Mouse (Mus musculus) hindbrain, embryonic 16.5 days (tissue): ENCODE data around the gene Tex44. TPM values are rescaled to one million over a fixed set of nuclear protein-coding genes. Genes with fewer than 3 reads are reported as not detected.

Experiments used
- ATAC-seq: fragments of 200-750 bp; cut with Nextera tagmentation; 2 replicates; pipeline ENCODE4 v1.8.0; 2017; ENCODE audit warnings: moderate TSS enrichment, moderate library complexity
- H3K27ac ChIP-seq: fragments of 300-500 bp; sonication (generic); 2 replicates; pipeline ENCODE4 v1.5.1; 2014; ENCODE audit warnings: low read depth, mild to moderate bottlenecking, control low read depth, low read length, moderate library complexity
- H3K27me3 ChIP-seq: fragments of 300-500 bp; sonication (generic); replicated peaks from 2 replicates; pipeline ENCODE4 v1.6.1; 2014; ENCODE audit warnings: low read length; ENCODE audit not compliant: control insufficient read depth, insufficient read depth
- H3K36me3 ChIP-seq: fragments of 300-500 bp; sonication (generic); 2 replicates; pipeline ENCODE4 v1.6.1; 2014; ENCODE audit warnings: mild to moderate bottlenecking, low read length, moderate library complexity, mixed read lengths; ENCODE audit not compliant: control insufficient read depth, insufficient read depth
- H3K4me1 ChIP-seq: fragments of 300-500 bp; sonication (generic); 2 replicates; pipeline ENCODE4 v1.6.1; 2014; ENCODE audit warnings: low read depth, low read length; ENCODE audit not compliant: control insufficient read depth, insufficient read depth
- H3K4me2 ChIP-seq: fragments of 300-500 bp; sonication (generic); 2 replicates; pipeline ENCODE4 v1.6.1; 2014; ENCODE audit warnings: mild to moderate bottlenecking, low read length, control low read depth, moderate library complexity
- H3K4me3 ChIP-seq: fragments of 300-500 bp; sonication (generic); 2 replicates; pipeline ENCODE4 v1.5.1; 2014; ENCODE audit warnings: mild to moderate bottlenecking, low read length, control low read depth, moderate library complexity
- H3K9ac ChIP-seq: fragments of 300-500 bp; sonication (generic); 2 replicates; pipeline ENCODE4 v1.6.1; 2014; ENCODE audit warnings: low read depth, mild to moderate bottlenecking, control low read depth, low read length, moderate library complexity
- H3K9me3 ChIP-seq: fragments of 300-500 bp; sonication (generic); 2 replicates; pipeline ENCODE4 v1.6.1; 2014; ENCODE audit warnings: mild to moderate bottlenecking, low read length, moderate library complexity; ENCODE audit not compliant: control insufficient read depth
- WGBS: fragments of 180-500 bp; shearing (Covaris S2); extraction: QIAGEN DNeasy Blood & Tissue Kit; methylation state at CpG from one replicate; pipeline ENCODE4 v1.1.7; 2014; 5-methylcytosine and 5-hydroxymethylcytosine counted together
- polyA plus RNA-seq: library from polyadenylated mRNA; unstranded; fragments of >200 nt; fragmentation: Nextera tagmentation; extraction: Ambion mirVana; gene quantifications from 2 replicates; pipeline ENCODE4 v1.2.1, GENCODE M21; 2015

Tex44 gene
- polyA plus RNA-seq, 1 experiment from 2014 or later: not detected

DNA sequence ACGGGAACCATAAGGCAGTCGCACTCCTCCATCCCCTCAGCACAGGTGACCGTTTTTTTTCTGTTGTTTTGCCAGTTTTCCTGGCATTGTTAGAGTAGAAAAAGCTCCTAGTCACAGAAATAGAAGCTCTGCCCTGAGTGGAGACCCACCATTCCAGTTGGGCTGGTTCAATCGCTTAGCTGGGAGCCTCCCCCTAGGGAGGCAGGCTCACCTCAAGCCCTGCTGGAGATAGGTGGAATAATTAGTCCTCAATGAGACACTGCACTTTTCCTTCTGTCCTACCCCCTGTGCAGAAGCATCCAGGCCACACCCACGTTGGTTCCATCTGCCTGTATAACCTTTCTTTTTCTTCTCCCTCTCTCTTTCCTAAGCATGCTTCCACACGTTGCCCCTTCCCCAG, 23.8 kb downstream of the Tex44 start:
- no peaks in the 10 kb centered on the region for H3K9me3 ChIP-seq
- peaks cover 4% of the 10 kb centered on the region for H3K4me1 ChIP-seq
- H3K36me3 ChIP-seq: no peaks in the 10 kb centered on the region
- 48% methylated on average over 6 of the region's 6 CpGs for WGBS
- no peaks in the 10 kb centered on the region for H3K27me3 ChIP-seq
- no peak overlapping the region for H3K27ac ChIP-seq
- H3K9ac ChIP-seq: no peak overlapping the region
- H3K4me2 ChIP-seq: no peak overlapping the region
- no peak overlapping the region for H3K4me3 ChIP-seq
- no peak for ATAC-seq

GRCm38 (mm10) chr1:86452713-86453112, 26.6 kb downstream of the Tex44 start:
- Histone ChIP-seq H3K36me3 (no peaks in the 10 kb centered on the region), H3K27me3 (no peaks in the 10 kb centered on the region), H3K4me3 (no peak overlapping the region), H3K27ac (no peak overlapping the region), H3K4me1 (peaks cover 2% of the 10 kb centered on the region; the same call in 1 of the 2 replicates), H3K9ac (no peak overlapping the region), H3K9me3 (no peaks in the 10 kb centered on the region), H3K4me2 (no peak overlapping the region)
- no peak for ATAC-seq
- 72% methylated on average over 5 of the region's 5 CpGs for WGBS

GRCm38 (mm10) chr1:86456892-86457581, 30.9 kb downstream of the Tex44 start:
- Histone ChIP-seq H3K9ac (no peak overlapping the region), H3K27me3 (no peaks in the 10 kb centered on the region), H3K36me3 (no peaks in the 10 kb centered on the region), H3K4me3 (no peak overlapping the region), H3K4me1 (no peaks in the 10 kb centered on the region), H3K4me2 (no peak overlapping the region), H3K9me3 (no peaks in the 10 kb centered on the region), H3K27ac (no peak overlapping the region)
- WGBS: 68% methylated on average over 13 of the region's 13 CpGs
- ATAC-seq: no peak

DNA sequence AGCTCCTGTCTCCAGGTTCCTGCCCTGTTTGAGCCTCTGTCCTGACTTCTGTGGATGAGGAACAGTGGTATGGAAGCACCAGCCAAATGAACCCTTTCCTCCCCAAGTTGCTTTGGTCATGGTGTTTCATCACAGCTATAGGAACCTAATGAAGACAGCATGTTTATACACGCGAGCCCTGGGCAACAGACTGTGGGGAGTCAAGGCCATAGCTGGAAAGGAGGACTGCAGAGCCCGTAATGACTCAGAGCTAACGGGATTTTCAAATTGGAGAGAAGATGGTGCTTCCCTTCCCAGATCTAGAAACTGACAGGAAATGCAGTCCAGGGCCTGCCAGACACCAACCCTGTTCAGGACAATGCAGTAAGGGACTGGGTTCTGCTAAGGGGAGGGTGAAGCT, 33.2 kb downstream of the Tex44 start:
- Histone ChIP-seq H3K4me3 (no peak overlapping the region), H3K9me3 (no peaks in the 10 kb centered on the region), H3K4me1 (no peaks in the 10 kb centered on the region), H3K4me2 (no peak overlapping the region), H3K9ac (no peak overlapping the region), H3K27ac (no peak overlapping the region), H3K36me3 (no peaks in the 10 kb centered on the region), H3K27me3 (no peaks in the 10 kb centered on the region)
- 89% methylated on average over 4 of the region's 4 CpGs for WGBS
- no peak for ATAC-seq

- H3K9ac ChIP-seq: no peak overlapping the region
- peak overlapping the region; percentile 52; the same call in 1 of the 2 replicates for H3K27ac ChIP-seq
- H3K4me2 ChIP-seq: no peak overlapping the region
- H3K27me3 ChIP-seq: no peaks in the 10 kb centered on the region
- no peaks in the 10 kb centered on the region for H3K4me1 ChIP-seq
- H3K36me3 ChIP-seq: no peaks in the 10 kb centered on the region
- no peak overlapping the region for H3K4me3 ChIP-seq
- 24% methylated on average over 9 of the region's 9 CpGs for WGBS
- H3K9me3 ChIP-seq: no peaks in the 10 kb centered on the region
- ATAC-seq: peak; percentile 60
Measured at GRCm38 (mm10) chr1:86464223-86464874, 38.2 kb downstream of the Tex44 start.

- no peaks in the 10 kb centered on the region for H3K36me3 ChIP-seq
- H3K4me3 ChIP-seq: no peak overlapping the region
- no peak overlapping the region for H3K9ac ChIP-seq
- no peaks in the 10 kb centered on the region for H3K27me3 ChIP-seq
- 0 out of 2 replicates have a peak, but pooled peaks have one; percentile 30 for ATAC-seq
- H3K4me2 ChIP-seq: no peak overlapping the region
- H3K4me1 ChIP-seq: no peaks in the 10 kb centered on the region
- H3K9me3 ChIP-seq: no peaks in the 10 kb centered on the region
- 23% methylated on average over 4 of the region's 4 CpGs for WGBS
- H3K27ac ChIP-seq: peak overlapping the region; percentile 52; the same call in 1 of the 2 replicates
Measured at GRCm38 (mm10) chr1:86464875-86465224, 38.7 kb downstream of the Tex44 start.

DNA sequence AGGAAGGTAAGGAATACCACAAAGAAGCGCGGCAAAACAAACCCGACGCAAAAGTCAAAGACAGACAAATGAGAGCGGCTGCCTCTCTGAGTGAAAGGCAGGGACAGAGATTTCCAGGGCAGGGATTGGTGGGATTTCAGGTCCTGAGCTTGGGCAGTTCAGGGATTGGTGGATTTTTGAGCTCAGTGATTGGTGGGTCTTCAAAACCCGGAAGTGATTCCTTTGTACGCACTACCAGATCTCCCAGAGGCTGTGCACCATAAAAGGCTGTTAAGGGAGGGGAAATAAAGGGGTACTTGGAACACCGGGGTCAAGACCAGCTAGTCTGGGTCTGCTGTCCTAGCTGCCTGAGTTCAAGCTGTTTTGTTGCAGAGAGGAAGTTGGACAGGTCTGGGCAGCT, 41.3 kb downstream of the Tex44 start:
- Histone ChIP-seq H3K27me3 (no peaks in the 10 kb centered on the region), H3K4me3 (no peak overlapping the region), H3K4me2 (no peak overlapping the region), H3K4me1 (peaks cover 4% of the 10 kb centered on the region), H3K9ac (no peak overlapping the region), H3K27ac (no peak overlapping the region), H3K36me3 (no peaks in the 10 kb centered on the region), H3K9me3 (no peaks in the 10 kb centered on the region)
- ATAC-seq: no peak
- 93% methylated on average over 8 of the region's 8 CpGs for WGBS

- no peak for ATAC-seq
- Histone ChIP-seq H3K27ac (no peak overlapping the region), H3K9me3 (no peaks in the 10 kb centered on the region), H3K4me3 (no peak overlapping the region), H3K9ac (no peak overlapping the region), H3K4me2 (no peak overlapping the region), H3K27me3 (no peaks in the 10 kb centered on the region), H3K4me1 (peaks cover 4% of the 10 kb centered on the region), H3K36me3 (no peaks in the 10 kb centered on the region)
- 98% methylated on average over 4 of the region's 4 CpGs for WGBS
Measured at GRCm38 (mm10) chr1:86469876-86470275, 43.7 kb downstream of the Tex44 start.

DNA sequence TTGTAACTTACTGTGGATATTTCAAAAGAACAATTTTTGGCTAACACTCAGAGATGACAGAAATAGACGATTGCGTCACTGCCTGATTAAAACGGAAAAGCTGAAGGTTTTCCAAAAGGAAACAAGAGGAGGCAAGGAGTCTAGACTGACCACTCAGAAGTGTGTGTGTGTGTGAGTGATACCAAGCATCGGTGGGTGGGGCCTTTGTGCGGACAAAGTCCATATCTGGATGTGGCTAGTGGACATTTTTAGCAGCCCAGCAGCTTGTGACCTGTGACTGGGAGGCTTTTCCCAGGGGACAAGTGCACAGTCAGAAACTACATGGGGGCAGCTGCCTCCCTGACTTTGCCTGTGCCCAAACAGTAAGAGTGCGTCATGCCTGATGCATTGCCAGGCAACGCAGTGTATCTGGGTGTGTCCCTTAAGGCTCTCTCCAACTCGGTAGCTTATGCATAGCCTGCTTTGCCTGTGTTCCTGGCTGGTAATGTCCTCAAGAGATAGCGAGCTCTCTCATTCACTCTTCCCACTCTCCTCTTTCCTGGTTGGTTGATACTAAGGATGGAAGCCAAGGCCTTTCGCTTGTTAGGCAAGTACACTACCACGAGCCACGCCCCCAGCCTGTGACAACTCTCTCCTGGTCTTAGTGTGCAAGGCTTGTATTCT, 44.5 kb downstream of the Tex44 start:
- H3K4me3 ChIP-seq: no peak overlapping the region
- H3K4me2 ChIP-seq: no peak overlapping the region
- no peaks in the 10 kb centered on the region for H3K27me3 ChIP-seq
- peak; percentile 42; the same call in 1 of the 2 replicates for ATAC-seq
- no peaks in the 10 kb centered on the region for H3K9me3 ChIP-seq
- no peaks in the 10 kb centered on the region for H3K36me3 ChIP-seq
- H3K9ac ChIP-seq: no peak overlapping the region
- peaks cover 4% of the 10 kb centered on the region for H3K4me1 ChIP-seq
- H3K27ac ChIP-seq: peak overlapping the region; percentile 42; the same call in 1 of the 2 replicates
- 68% methylated on average over 12 of the region's 12 CpGs for WGBS
